Mouse (Mus musculus): Measurements from ENCODE around the gene Pcsk6. TPM values are rescaled to one million over a fixed set of nuclear protein-coding genes. Genes with fewer than 3 reads are reported as not detected.
"Not testable (repeated sequence)": the region's sequence is repeated elsewhere in the genome, so short reads cannot be mapped to it uniquely, and the experiment has no call there.

Pcsk6 gene
- polyA plus RNA-seq, 1 experiment from 2014 or later, result 1.5 TPM

GRCm38 (mm10) chr7:66040026-66040814 is 178.7 kb downstream of the Pcsk6 start:
- Histone ChIP-seq H3K4me2 (no peak overlapping the region), H3K27me3 (replicated peaks) (peaks cover 31% of the 10 kb centered on the region), H3K4me3 (no peak overlapping the region), H3K9ac (no peak overlapping the region), H3K36me3 (no peaks in the 10 kb centered on the region), H3K27ac (replicated peaks) (no peak overlapping the region), H3K9me3 (no peaks in the 10 kb centered on the region), H3K4me1 (peaks cover 12% of the 10 kb centered on the region)
- no peak for ATAC-seq (ENCODE audit: extremely low read depth, insufficient number of reproducible peaks, low FRiP score, low TSS enrichment)
- WGBS, result 61% methylated on average over 18 of the region's 18 CpGs

GRCm38 (mm10) chr7:66043552-66044459 is 182.3 kb downstream of the Pcsk6 start, which contains the start of gene Gm45213:
Gm45213 (plus strand) TSS chr7:66043602.
- Histone ChIP-seq H3K9ac (no peak within 1 kb of the TSS), H3K4me1 (peaks cover 2% of the 10 kb centered on the region), H3K4me3 (no peak within 1 kb of the TSS), H3K9me3 (no peaks in the 10 kb centered on the region), H3K27ac (replicated peaks) (no peak within 1 kb of the TSS), H3K27me3 (replicated peaks) (peaks cover 45% of the 10 kb centered on the region), H3K4me2 (no peak within 1 kb of the TSS), H3K36me3 (no peaks in the 10 kb centered on the region)
- 67% methylated on average over 10 of the region's 10 CpGs for WGBS
- ATAC-seq (ENCODE audit: extremely low read depth, insufficient number of reproducible peaks, low FRiP score, low TSS enrichment), result no peak

GRCm38 (mm10) chr7:66044617-66045016 is 183.1 kb downstream of the Pcsk6 start:
- 51% methylated on average over 9 of the region's 9 CpGs for WGBS
- Histone ChIP-seq H3K27ac (replicated peaks) (no peak overlapping the region), H3K4me3 (no peak overlapping the region), H3K36me3 (no peaks in the 10 kb centered on the region), H3K27me3 (replicated peaks) (peaks cover 50% of the 10 kb centered on the region), H3K4me2 (no peak overlapping the region), H3K9ac (no peak overlapping the region), H3K4me1 (no peaks in the 10 kb centered on the region), H3K9me3 (no peaks in the 10 kb centered on the region)
- no peak for ATAC-seq (ENCODE audit: extremely low read depth, insufficient number of reproducible peaks, low FRiP score, low TSS enrichment)

GRCm38 (mm10) chr7:66046921-66047918 is 185.7 kb downstream of the Pcsk6 start:
- Histone ChIP-seq H3K9ac (no peak overlapping the region), H3K36me3 (no peaks in the 10 kb centered on the region), H3K4me3 (no peak overlapping the region), H3K27me3 (replicated peaks) (peaks cover 51% of the 10 kb centered on the region), H3K4me2 (no peak overlapping the region), H3K4me1 (no peaks in the 10 kb centered on the region), H3K27ac (replicated peaks) (no peak overlapping the region), H3K9me3 (no peaks in the 10 kb centered on the region)
- no peak for ATAC-seq (ENCODE audit: extremely low read depth, insufficient number of reproducible peaks, low FRiP score, low TSS enrichment)
- WGBS, result 59% methylated on average over 17 of the region's 17 CpGs

GRCm38 (mm10) chr7:66047975-66048374 is 186.4 kb downstream of the Pcsk6 start:
- Histone ChIP-seq H3K4me1 (no peaks in the 10 kb centered on the region), H3K36me3 (no peaks in the 10 kb centered on the region), H3K4me3 (no peak overlapping the region), H3K27ac (replicated peaks) (no peak overlapping the region), H3K9ac (no peak overlapping the region), H3K9me3 (no peaks in the 10 kb centered on the region), H3K4me2 (no peak overlapping the region), H3K27me3 (replicated peaks) (peaks cover 51% of the 10 kb centered on the region)
- WGBS, result 81% methylated on average over 4 of the region's 4 CpGs
- no peak for ATAC-seq (ENCODE audit: extremely low read depth, insufficient number of reproducible peaks, low FRiP score, low TSS enrichment)

GRCm38 (mm10) chr7:66048446-66049230 is 187.1 kb downstream of the Pcsk6 start:
- Histone ChIP-seq H3K9me3 (no peaks in the 10 kb centered on the region), H3K4me2 (no peak overlapping the region), H3K36me3 (no peaks in the 10 kb centered on the region), H3K27me3 (replicated peaks) (peaks cover 51% of the 10 kb centered on the region), H3K9ac (no peak overlapping the region), H3K4me1 (no peaks in the 10 kb centered on the region), H3K27ac (replicated peaks) (no peak overlapping the region), H3K4me3 (no peak overlapping the region)
- no peak for ATAC-seq (ENCODE audit: extremely low read depth, insufficient number of reproducible peaks, low FRiP score, low TSS enrichment)
- 79% methylated on average over 12 of the region's 12 CpGs for WGBS

- 70% methylated on average over 4 of the region's 4 CpGs for WGBS
- Histone ChIP-seq H3K27me3 (replicated peaks) (peaks cover 12% of the 10 kb centered on the region), H3K27ac (replicated peaks) (no peak overlapping the region), H3K4me2 (no peak overlapping the region), H3K4me3 (no peak overlapping the region), H3K4me1 (no peaks in the 10 kb centered on the region), H3K9ac (no peak overlapping the region), H3K9me3 (no peaks in the 10 kb centered on the region), H3K36me3 (no peaks in the 10 kb centered on the region)
- no peak for ATAC-seq (ENCODE audit: extremely low read depth, insufficient number of reproducible peaks, low FRiP score, low TSS enrichment)
Observed at GRCm38 (mm10) chr7:66053946-66054483, 192.5 kb downstream of the Pcsk6 start.

- not testable (repeated sequence) for ATAC-seq (ENCODE audit: extremely low read depth, insufficient number of reproducible peaks, low FRiP score, low TSS enrichment); H3K36me3 ChIP-seq; H3K4me3 ChIP-seq; H3K27me3 ChIP-seq (replicated peaks); H3K4me2 ChIP-seq; H3K9ac ChIP-seq; H3K27ac ChIP-seq (replicated peaks); H3K4me1 ChIP-seq; H3K9me3 ChIP-seq
- 12% methylated on average over 2 of the region's 2 CpGs for WGBS
Observed at GRCm38 (mm10) chr7:66055356-66055755, 193.8 kb downstream of the Pcsk6 start.

GRCm38 (mm10) chr7:66058703-66059102 is 197.2 kb downstream of the Pcsk6 start, which contains the start of gene Snrpa1:
Snrpa1 (plus strand) TSS chr7:66059003.
- H3K4me3 ChIP-seq, result peak within 1 kb of the TSS; percentile 97
- H3K36me3 ChIP-seq, result peaks cover 12% of the 10 kb centered on the region
- WGBS, result 61% methylated on average over 1 of the region's 1 CpGs
- no peak for ATAC-seq (ENCODE audit: extremely low read depth, insufficient number of reproducible peaks, low FRiP score, low TSS enrichment)
- peaks cover 15% of the 10 kb centered on the region for H3K4me1 ChIP-seq
- peaks cover 4% of the 10 kb centered on the region; the same call in 1 of the 2 replicates for H3K27me3 ChIP-seq (replicated peaks)
- H3K27ac ChIP-seq (replicated peaks), result peak within 1 kb of the TSS; percentile 59; the same call in 1 of the 2 replicates
- no peaks in the 10 kb centered on the region for H3K9me3 ChIP-seq
- H3K9ac ChIP-seq, result peak within 1 kb of the TSS; percentile 98
- H3K4me2 ChIP-seq, result peak within 1 kb of the TSS; percentile 90
